Mouse (Mus musculus): ENCODE results near the gene Tbc1d19. TPM values are rescaled to one million over a fixed set of nuclear protein-coding genes. Genes with fewer than 3 reads are reported as not detected.

Gene Tbc1d19
- polyA plus RNA-seq, 1 experiment from 2014 or later = 32.2 TPM

- H3K4me1 ChIP-seq (replicated peaks; ENCODE audit: control insufficient read depth, insufficient read depth, low read length) = no peaks in the 10 kb centered on the region
- no peak overlapping the region for H3K4me3 ChIP-seq (ENCODE audit: low read depth, low read length)
- H3K9me3 ChIP-seq (ENCODE audit: control insufficient read depth, low read length) = no peaks in the 10 kb centered on the region
- no peak for ATAC-seq (replicated peaks; ENCODE audit: low FRiP score, low TSS enrichment, low read depth)
- no peaks in the 10 kb centered on the region for H3K27me3 ChIP-seq (replicated peaks; ENCODE audit: control insufficient read depth, insufficient read depth, low read length)
- no peak overlapping the region for H3K4me2 ChIP-seq (ENCODE audit: low read length)
- 96% methylated on average over 4 of the region's 4 CpGs for WGBS
- H3K27ac ChIP-seq (ENCODE audit: low read depth) = no peak overlapping the region
- peaks cover 9% of the 10 kb centered on the region for H3K36me3 ChIP-seq (ENCODE audit: control insufficient read depth, insufficient read depth, low read length)
- DNase-seq (ENCODE audit: low spot score) = no peak
- H3K9ac ChIP-seq (ENCODE audit: low read length) = no peak overlapping the region
These were observed 25.1 kb downstream of the Tbc1d19 start for GRCm38 (mm10) chr5:53834489-53834888.

DNA sequence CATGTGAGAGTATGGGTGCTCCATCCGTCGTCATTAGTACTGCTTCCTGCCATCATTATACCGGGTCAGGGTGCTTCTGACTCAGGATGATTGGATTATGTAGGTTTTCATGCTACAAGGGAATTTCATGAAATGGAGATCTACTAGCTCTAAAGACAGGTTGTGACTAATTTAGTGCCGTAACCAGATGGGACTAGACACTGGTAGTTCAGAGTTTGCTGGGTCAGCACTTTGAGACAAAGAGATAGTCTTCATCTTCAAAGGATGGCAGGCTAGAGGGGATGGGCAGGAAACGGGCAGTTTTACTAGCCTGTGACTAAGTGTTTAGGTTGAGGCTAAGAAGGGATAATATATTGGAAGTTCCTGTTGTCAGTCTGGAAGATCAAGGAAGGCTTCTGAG lies 31.9 kb downstream of the Tbc1d19 start:
- no peaks in the 10 kb centered on the region for H3K9me3 ChIP-seq (ENCODE audit: control insufficient read depth, low read length)
- no peak overlapping the region for H3K4me3 ChIP-seq (ENCODE audit: low read depth, low read length)
- no peak overlapping the region for H3K9ac ChIP-seq (ENCODE audit: low read length)
- WGBS = 83% methylated on average over 5 of the region's 5 CpGs
- no peaks in the 10 kb centered on the region for H3K27me3 ChIP-seq (replicated peaks; ENCODE audit: control insufficient read depth, insufficient read depth, low read length)
- no peak overlapping the region for H3K4me2 ChIP-seq (ENCODE audit: low read length)
- H3K4me1 ChIP-seq (replicated peaks; ENCODE audit: control insufficient read depth, insufficient read depth, low read length) = no peaks in the 10 kb centered on the region
- DNase-seq (ENCODE audit: low spot score) (no peak), ATAC-seq (replicated peaks; ENCODE audit: low FRiP score, low TSS enrichment, low read depth) (no peak)
- no peak overlapping the region for H3K27ac ChIP-seq (ENCODE audit: low read depth)
- H3K36me3 ChIP-seq (ENCODE audit: control insufficient read depth, insufficient read depth, low read length) = peaks cover 7% of the 10 kb centered on the region; the same call in 1 of the 2 replicates

- Histone ChIP-seq H3K9ac (ENCODE audit: low read length) (no peak overlapping the region), H3K27ac (ENCODE audit: low read depth) (no peak overlapping the region), H3K4me1 (replicated peaks; ENCODE audit: control insufficient read depth, insufficient read depth, low read length) (peaks cover 3% of the 10 kb centered on the region; the same call in 1 of the 2 replicates), H3K4me2 (ENCODE audit: low read length) (no peak overlapping the region), H3K36me3 (ENCODE audit: control insufficient read depth, insufficient read depth, low read length) (peaks cover 11% of the 10 kb centered on the region; the same call in 1 of the 2 replicates), H3K27me3 (replicated peaks; ENCODE audit: control insufficient read depth, insufficient read depth, low read length) (no peaks in the 10 kb centered on the region), H3K4me3 (ENCODE audit: low read depth, low read length) (no peak overlapping the region), H3K9me3 (ENCODE audit: control insufficient read depth, low read length) (no peaks in the 10 kb centered on the region)
- DNase-seq (ENCODE audit: low spot score) = no peak
- ATAC-seq (replicated peaks; ENCODE audit: low FRiP score, low TSS enrichment, low read depth) = no peak
- WGBS = 56% methylated on average over 2 of the region's 2 CpGs
These were observed 39.0 kb downstream of the Tbc1d19 start for GRCm38 (mm10) chr5:53848294-53848942.

DNA sequence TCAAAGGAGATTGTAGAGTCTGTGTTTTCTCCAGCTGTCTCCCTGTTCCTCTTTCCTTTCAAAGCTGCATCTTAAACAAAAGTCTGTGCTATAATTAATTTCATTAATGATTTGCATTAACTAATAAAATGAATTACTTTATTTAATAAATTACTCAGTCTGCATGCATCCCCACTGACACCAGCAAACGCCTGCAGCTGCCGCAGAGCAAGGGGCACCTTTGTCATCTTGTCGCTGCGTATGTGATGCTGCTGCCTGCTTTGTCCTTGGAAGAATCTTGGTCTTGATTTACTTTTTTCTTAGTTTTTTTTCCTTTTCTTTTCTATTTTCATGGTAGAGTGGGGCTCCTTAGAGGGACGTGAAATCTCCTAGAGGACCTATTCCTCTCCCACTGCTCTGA lies 43.2 kb downstream of the Tbc1d19 start:
- no peak overlapping the region for H3K27ac ChIP-seq (ENCODE audit: low read depth)
- no peak overlapping the region for H3K9ac ChIP-seq (ENCODE audit: low read length)
- ATAC-seq (replicated peaks; ENCODE audit: low FRiP score, low TSS enrichment, low read depth) = no peak
- peaks cover 10% of the 10 kb centered on the region for H3K36me3 ChIP-seq (ENCODE audit: control insufficient read depth, insufficient read depth, low read length)
- H3K9me3 ChIP-seq (ENCODE audit: control insufficient read depth, low read length) = no peaks in the 10 kb centered on the region
- no peak for DNase-seq (ENCODE audit: low spot score)
- no peaks in the 10 kb centered on the region for H3K27me3 ChIP-seq (replicated peaks; ENCODE audit: control insufficient read depth, insufficient read depth, low read length)
- peaks cover 3% of the 10 kb centered on the region; the same call in 1 of the 2 replicates for H3K4me1 ChIP-seq (replicated peaks; ENCODE audit: control insufficient read depth, insufficient read depth, low read length)
- H3K4me2 ChIP-seq (ENCODE audit: low read length) = no peak overlapping the region
- no peak overlapping the region for H3K4me3 ChIP-seq (ENCODE audit: low read depth, low read length)
- 57% methylated on average over 5 of the region's 5 CpGs for WGBS

DNA sequence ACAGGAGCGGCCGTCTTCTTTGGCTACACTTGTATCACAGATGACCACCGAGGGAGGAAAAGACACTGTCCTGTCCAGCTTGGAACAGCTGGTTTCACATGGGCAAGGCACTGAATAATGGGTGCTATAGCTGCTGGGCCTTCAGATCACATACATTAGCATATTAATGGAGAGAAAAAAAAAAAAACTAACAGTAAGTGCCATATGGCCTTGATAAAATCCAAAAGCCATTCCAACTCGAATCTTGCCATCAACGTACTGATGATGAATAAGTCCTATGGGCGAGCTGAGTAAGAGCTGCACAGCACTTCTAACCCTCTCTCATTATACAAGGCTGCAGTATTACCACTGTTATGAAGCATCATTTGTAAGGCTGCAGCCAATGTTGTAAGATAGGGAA lies 45.2 kb downstream of the Tbc1d19 start:
- no peaks in the 10 kb centered on the region for H3K9me3 ChIP-seq (ENCODE audit: control insufficient read depth, low read length)
- no peak for ATAC-seq (replicated peaks; ENCODE audit: low FRiP score, low TSS enrichment, low read depth)

GRCm38 (mm10) chr5:53856011-53856410 lies 46.6 kb downstream of the Tbc1d19 start:
- no peak overlapping the region for H3K4me2 ChIP-seq (ENCODE audit: low read length)
- ATAC-seq (replicated peaks; ENCODE audit: low FRiP score, low TSS enrichment, low read depth) (no peak), DNase-seq (ENCODE audit: low spot score) (no peak)
- 86% methylated on average over 6 of the region's 6 CpGs for WGBS
- H3K27ac ChIP-seq (ENCODE audit: low read depth) = no peak overlapping the region
- H3K4me1 ChIP-seq (replicated peaks; ENCODE audit: control insufficient read depth, insufficient read depth, low read length) = no peaks in the 10 kb centered on the region
- no peaks in the 10 kb centered on the region for H3K9me3 ChIP-seq (ENCODE audit: control insufficient read depth, low read length)
- peaks cover 19% of the 10 kb centered on the region for H3K36me3 ChIP-seq (ENCODE audit: control insufficient read depth, insufficient read depth, low read length)
- no peak overlapping the region for H3K9ac ChIP-seq (ENCODE audit: low read length)
- H3K4me3 ChIP-seq (ENCODE audit: low read depth, low read length) = no peak overlapping the region
- H3K27me3 ChIP-seq (replicated peaks; ENCODE audit: control insufficient read depth, insufficient read depth, low read length) = no peaks in the 10 kb centered on the region

More for the DNA sequence above, 45.2 kb downstream of the Tbc1d19 start:
- DNase-seq (ENCODE audit: low spot score) = no peak
- no peaks in the 10 kb centered on the region for H3K27me3 ChIP-seq (replicated peaks; ENCODE audit: control insufficient read depth, insufficient read depth, low read length)
- no peak overlapping the region for H3K27ac ChIP-seq (ENCODE audit: low read depth)
- WGBS = 75% methylated on average over 6 of the region's 6 CpGs
- no peak overlapping the region for H3K9ac ChIP-seq (ENCODE audit: low read length)
- peaks cover 14% of the 10 kb centered on the region; the same call in 1 of the 2 replicates for H3K36me3 ChIP-seq (ENCODE audit: control insufficient read depth, insufficient read depth, low read length)
- H3K4me1 ChIP-seq (replicated peaks; ENCODE audit: control insufficient read depth, insufficient read depth, low read length) = peaks cover 2% of the 10 kb centered on the region; the same call in 1 of the 2 replicates
- H3K4me2 ChIP-seq (ENCODE audit: low read length) = no peak overlapping the region
- no peak overlapping the region for H3K4me3 ChIP-seq (ENCODE audit: low read depth, low read length)

DNA sequence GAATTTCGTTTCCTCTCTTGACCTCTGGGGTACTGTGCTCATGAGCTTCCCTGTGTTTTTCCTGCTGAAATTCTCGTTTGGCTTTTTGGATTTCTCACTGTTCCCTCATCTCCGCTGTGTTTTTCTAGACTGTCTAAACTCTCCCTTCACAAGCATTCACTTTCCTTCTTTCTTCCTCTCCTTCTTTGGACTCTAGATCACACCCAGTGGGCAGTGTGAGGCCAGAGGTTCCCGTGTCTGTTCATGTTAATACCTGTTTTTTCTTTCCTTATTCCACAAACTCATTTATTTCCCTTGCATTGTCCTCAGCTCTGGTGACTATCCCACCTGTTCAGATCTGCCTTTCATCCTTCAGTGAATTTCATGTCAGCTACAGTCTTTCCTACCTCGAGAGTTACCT lies 55.7 kb downstream of the Tbc1d19 start:
- H3K4me1 ChIP-seq (replicated peaks; ENCODE audit: control insufficient read depth, insufficient read depth, low read length) = no peaks in the 10 kb centered on the region
- no peaks in the 10 kb centered on the region for H3K27me3 ChIP-seq (replicated peaks; ENCODE audit: control insufficient read depth, insufficient read depth, low read length)
- H3K27ac ChIP-seq (ENCODE audit: low read depth) = no peak overlapping the region
- H3K9ac ChIP-seq (ENCODE audit: low read length) = no peak overlapping the region
- no peaks in the 10 kb centered on the region for H3K9me3 ChIP-seq (ENCODE audit: control insufficient read depth, low read length)
- ATAC-seq (replicated peaks; ENCODE audit: low FRiP score, low TSS enrichment, low read depth) (no peak), DNase-seq (ENCODE audit: low spot score) (no peak)
- H3K36me3 ChIP-seq (ENCODE audit: control insufficient read depth, insufficient read depth, low read length) = peaks cover 6% of the 10 kb centered on the region; the same call in 1 of the 2 replicates
- WGBS = 73% methylated on average over 5 of the region's 5 CpGs
- H3K4me3 ChIP-seq (ENCODE audit: low read depth, low read length) = no peak overlapping the region
- H3K4me2 ChIP-seq (ENCODE audit: low read length) = no peak overlapping the region

DNA sequence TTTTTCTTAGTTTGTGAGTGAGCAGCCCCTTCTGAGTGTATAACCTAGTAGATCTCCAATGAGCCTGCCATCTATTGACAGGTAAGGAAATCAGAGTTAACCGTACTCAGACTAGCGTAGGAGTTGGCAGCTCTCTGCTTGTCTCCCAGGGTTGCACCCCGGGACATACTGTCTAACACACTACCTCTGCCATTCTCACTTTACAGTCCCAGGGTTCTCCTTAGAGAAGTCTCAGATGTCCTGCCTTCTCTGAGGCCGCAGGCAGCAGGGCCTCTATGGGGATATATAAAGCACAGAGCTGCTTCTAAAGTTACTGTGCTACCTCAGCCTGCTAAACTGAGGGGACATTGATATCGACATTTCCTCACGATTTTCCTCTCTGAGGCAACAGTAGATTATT lies 56.6 kb downstream of the Tbc1d19 start:
- H3K27ac ChIP-seq (ENCODE audit: low read depth) = no peak overlapping the region
- no peaks in the 10 kb centered on the region for H3K4me1 ChIP-seq (replicated peaks; ENCODE audit: control insufficient read depth, insufficient read depth, low read length)
- ATAC-seq (replicated peaks; ENCODE audit: low FRiP score, low TSS enrichment, low read depth) = no peak
- H3K9ac ChIP-seq (ENCODE audit: low read length) = no peak overlapping the region
- no peaks in the 10 kb centered on the region for H3K9me3 ChIP-seq (ENCODE audit: control insufficient read depth, low read length)
- WGBS = 86% methylated on average over 6 of the region's 6 CpGs
- H3K4me3 ChIP-seq (ENCODE audit: low read depth, low read length) = no peak overlapping the region
- H3K4me2 ChIP-seq (ENCODE audit: low read length) = no peak overlapping the region
- H3K27me3 ChIP-seq (replicated peaks; ENCODE audit: control insufficient read depth, insufficient read depth, low read length) = no peaks in the 10 kb centered on the region
- DNase-seq (ENCODE audit: low spot score) = no peak
- 0 out of 2 replicates have a peak, but pooled peaks cover 1% of the 10 kb centered on the region for H3K36me3 ChIP-seq (ENCODE audit: control insufficient read depth, insufficient read depth, low read length)

Data from intestine, embryonic 14.5 days (tissue).